Mouse (Mus musculus): ENCODE measurements around the gene Mlph.
A peak's percentile ranks its signal among the peaks of the same experiment; 100 is the strongest.

Mlph gene

GRCm38 (mm10) chr1:90909631-90910152, 5.2 kb upstream of the Mlph start:
- no peak for DNase-seq

GRCm38 (mm10) chr1:90913231-90913630, 1.7 kb upstream of the Mlph start:
- no peak for DNase-seq

- DNase-seq, result no peak
Measured at GRCm38 (mm10) chr1:90917509-90917908, 2.6 kb downstream of the Mlph start.

GRCm38 (mm10) chr1:90921687-90922086, 6.8 kb downstream of the Mlph start:
- DNase-seq, result no peak

- no peak for DNase-seq
Measured at GRCm38 (mm10) chr1:90926030-90926429, 11.1 kb downstream of the Mlph start.

- no peak for DNase-seq
Measured at GRCm38 (mm10) chr1:90927308-90927707, 12.4 kb downstream of the Mlph start.

GRCm38 (mm10) chr1:90927929-90928574, 13.2 kb downstream of the Mlph start:
- DNase-seq, result no peak

- DNase-seq, result peak; percentile 45
Measured at GRCm38 (mm10) chr1:90928575-90928934, 13.7 kb downstream of the Mlph start.

GRCm38 (mm10) chr1:90933001-90933400, 18.1 kb downstream of the Mlph start:
- peak; percentile 18 for DNase-seq

GRCm38 (mm10) chr1:90936990-90937389, 22.1 kb downstream of the Mlph start:
- no peak for DNase-seq

GRCm38 (mm10) chr1:90939980-90940379, 25.1 kb downstream of the Mlph start:
- no peak for DNase-seq

GRCm38 (mm10) chr1:90945171-90945570, 30.3 kb downstream of the Mlph start:
- DNase-seq, result no peak

- DNase-seq, result no peak
Measured at GRCm38 (mm10) chr1:90947252-90947651, 32.4 kb downstream of the Mlph start.

GRCm38 (mm10) chr1:90949309-90949708, 34.4 kb downstream of the Mlph start:
- DNase-seq, result no peak

- DNase-seq, result no peak
Measured at GRCm38 (mm10) chr1:90951670-90952069, 36.8 kb downstream of the Mlph start.

- no peak for DNase-seq
Measured at GRCm38 (mm10) chr1:90952808-90953207, 37.9 kb downstream of the Mlph start, which contains the start of gene Prlh. Gene Prlh, plus strand, starts transcription at chr1:90953108.

- DNase-seq, result no peak
Measured at GRCm38 (mm10) chr1:90953688-90954087, 38.8 kb downstream of the Mlph start.

GRCm38 (mm10) chr1:90956245-90957096, 41.6 kb downstream of the Mlph start:
- peak; percentile 39 for DNase-seq

- no peak for DNase-seq
Measured at GRCm38 (mm10) chr1:90962526-90962925, 47.6 kb downstream of the Mlph start.

GRCm38 (mm10) chr1:90962994-90963393, 48.1 kb downstream of the Mlph start:
- no peak for DNase-seq

GRCm38 (mm10) chr1:90967583-90967982, 52.7 kb downstream of the Mlph start:
- DNase-seq, result no peak

GRCm38 (mm10) chr1:90968649-90969048, 53.8 kb downstream of the Mlph start:
- DNase-seq, result no peak

- DNase-seq, result no peak
Measured at GRCm38 (mm10) chr1:90969347-90969784, 54.5 kb downstream of the Mlph start, which contains the start of gene Rab17. Gene Rab17, minus strand, starts transcription at chr1:90969661.

- no peak for DNase-seq
Measured at GRCm38 (mm10) chr1:90969881-90970390, 55.1 kb downstream of the Mlph start.
